Mouse (Mus musculus): ENCODE measurements around the gene Atg7. TPM values are rescaled to one million over a fixed set of nuclear protein-coding genes. Genes with fewer than 3 reads are reported as not detected.

The Atg7 gene
- polyA plus RNA-seq, 1 experiment from 2014 or later = 17.7 TPM

Other genes with a start within 250 kb of the Atg7 start
- 0.89 and 0.93 TPM in 2 replicates for gene Hrh1, start 245.2 kb upstream of the Atg7 start, polyA plus RNA-seq (2015; fragmentation: Nextera tagmentation; extraction: Ambion mirVana)